Mouse (Mus musculus) granulocyte monocyte progenitor cell, adult 5-6 weeks (primary cell): Measurements from ENCODE around the gene Rnf149. TPM values are rescaled to one million over a fixed set of nuclear protein-coding genes. Genes with fewer than 3 reads are reported as not detected.

Source experiments
- ATAC-seq: replicated peaks from 2 replicates; pipeline ENCODE4 v1.8.0; 2016; ENCODE audit warnings: mild to moderate bottlenecking, moderate TSS enrichment, inconsistent platforms; ENCODE audit not compliant: poor library complexity, severe bottlenecking
- total RNA-seq, 2 experiments: library from RNA; stranded (forward) in 1 of 2; stranded (reverse) in 1 of 2; fragments of 200-712, 200-1000 nt in 1 of 2; fragments of >200 nt in 1 of 2; fragmentation: Nextera tagmentation in 1 of 2; gene quantifications; 2 replicates each; pipeline ENCODE4 v1.2.3; 2014 to 2017

Rnf149 gene
- total RNA-seq, 2 experiments from 2014 or later = 34.6 to 37.2 TPM

- ATAC-seq = peak; percentile 24
These were observed 568 bp downstream of the Rnf149 start for GRCm38 (mm10) chr1:39576431-39577243.

GRCm38 (mm10) chr1:39575778-39576375 is 1.3 kb downstream of the Rnf149 start:
- no peak for ATAC-seq

- no peak for ATAC-seq
These were observed 3.3 kb downstream of the Rnf149 start for GRCm38 (mm10) chr1:39573890-39574289.

GRCm38 (mm10) chr1:39571653-39572052 is 5.6 kb downstream of the Rnf149 start:
- ATAC-seq = no peak

- no peak for ATAC-seq
These were observed 9.1 kb downstream of the Rnf149 start for GRCm38 (mm10) chr1:39568079-39568478.

- ATAC-seq = no peak
These were observed 12.6 kb downstream of the Rnf149 start for GRCm38 (mm10) chr1:39564603-39565002.

- no peak for ATAC-seq
These were observed 14.0 kb downstream of the Rnf149 start for GRCm38 (mm10) chr1:39563161-39563560.

GRCm38 (mm10) chr1:39561920-39562319 is 15.3 kb downstream of the Rnf149 start:
- ATAC-seq = no peak

GRCm38 (mm10) chr1:39559009-39559408 is 18.2 kb downstream of the Rnf149 start:
- no peak for ATAC-seq

GRCm38 (mm10) chr1:39555556-39556415 is 21.4 kb downstream of the Rnf149 start:
- ATAC-seq = no peak

GRCm38 (mm10) chr1:39549831-39550230 is 27.4 kb downstream of the Rnf149 start:
- ATAC-seq = no peak

GRCm38 (mm10) chr1:39547238-39547637 is 30.0 kb downstream of the Rnf149 start:
- no peak for ATAC-seq

GRCm38 (mm10) chr1:39546160-39546866 is 30.9 kb downstream of the Rnf149 start:
- ATAC-seq = no peak

- no peak for ATAC-seq
These were observed 31.6 kb downstream of the Rnf149 start for GRCm38 (mm10) chr1:39545589-39545988.

GRCm38 (mm10) chr1:39540592-39540991 is 36.6 kb downstream of the Rnf149 start:
- ATAC-seq = no peak

- ATAC-seq = no peak
These were observed 39.4 kb downstream of the Rnf149 start for GRCm38 (mm10) chr1:39537631-39538380.

GRCm38 (mm10) chr1:39536701-39537100 is 40.5 kb downstream of the Rnf149 start:
- no peak for ATAC-seq

GRCm38 (mm10) chr1:39535515-39536311 is 41.5 kb downstream of the Rnf149 start:
- ATAC-seq = peak; percentile 98

GRCm38 (mm10) chr1:39534831-39535230 is 42.4 kb downstream of the Rnf149 start, which contains the start of gene Cnot11:
Gene Cnot11 (plus strand): TSS chr1:39534992.
- ATAC-seq = no peak
